Mouse (Mus musculus): ENCODE measurements around the gene Gabpb2.

Gene Gabpb2

DNA sequence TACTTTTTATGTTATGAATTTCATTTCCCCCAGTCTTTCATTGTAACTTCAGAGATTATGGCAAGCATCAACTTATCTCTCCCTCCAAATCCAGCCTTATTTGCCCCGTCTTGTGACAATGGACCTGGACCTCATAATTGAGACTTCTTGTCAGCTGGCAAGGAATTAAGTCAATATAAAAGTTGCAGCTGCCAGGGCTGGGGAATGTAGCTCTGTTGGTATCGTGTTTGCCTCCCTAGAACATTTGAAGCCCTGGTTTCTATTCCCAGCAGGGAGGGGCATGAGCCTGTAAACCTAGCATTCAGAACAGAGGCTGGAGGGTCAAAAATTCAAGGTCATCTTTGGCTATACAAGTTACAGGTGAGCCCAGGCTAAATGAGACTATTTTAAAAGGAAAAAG, 21.9 kb downstream of the Gabpb2 start:
- DNase-seq (ENCODE audit: low read depth in 1 of 2, low spot score in 2 of 2): no peak

DNA sequence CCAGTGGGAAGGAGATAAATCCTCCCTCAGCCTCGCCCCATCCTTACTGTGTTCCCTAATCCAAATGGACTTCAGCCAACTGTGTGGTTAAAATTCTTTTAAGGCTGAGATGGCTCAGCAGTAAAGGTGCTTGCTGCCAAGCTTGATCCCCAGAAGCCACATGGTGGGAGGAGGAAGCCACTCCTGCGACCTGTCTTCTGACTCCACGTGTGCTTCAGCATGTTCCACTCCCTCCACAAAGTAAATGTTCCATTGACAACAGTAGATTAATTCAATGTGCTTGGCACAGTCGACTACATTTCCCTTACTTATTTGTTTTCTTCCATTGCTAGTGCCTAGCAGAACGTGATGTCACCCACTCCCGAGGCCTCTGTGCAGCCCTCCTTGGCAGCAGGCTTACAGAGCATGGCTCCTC, 23.0 kb downstream of the Gabpb2 start:
- no peak for DNase-seq (ENCODE audit: low read depth in 1 of 2, low spot score in 2 of 2)

DNA sequence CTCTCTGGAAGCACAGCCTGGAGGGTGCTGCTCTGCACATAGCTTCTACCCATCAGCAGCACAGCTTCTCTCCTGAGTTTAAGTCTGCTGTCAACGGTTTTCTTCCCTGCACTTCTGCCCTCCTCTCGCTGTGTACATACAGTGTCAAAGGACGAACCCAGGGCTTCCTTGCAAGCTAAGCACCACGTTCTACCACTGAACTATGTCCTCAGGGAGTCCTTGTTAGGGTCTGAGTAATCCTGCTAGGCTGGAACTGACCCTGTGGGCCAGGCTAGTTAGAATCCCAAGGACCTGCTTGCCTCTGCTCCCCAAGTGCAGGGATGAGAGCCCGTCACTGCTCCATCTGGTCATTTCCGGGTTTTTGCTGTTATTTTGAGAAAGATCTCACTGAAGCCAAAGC, 30.8 kb downstream of the Gabpb2 start:
- no peak for DNase-seq (ENCODE audit: low read depth in 1 of 2, low spot score in 2 of 2)

GRCm38 (mm10) chr3:95186100-95186499, 31.6 kb downstream of the Gabpb2 start:
- DNase-seq (ENCODE audit: low read depth in 1 of 2, low spot score in 2 of 2): no peak

DNA sequence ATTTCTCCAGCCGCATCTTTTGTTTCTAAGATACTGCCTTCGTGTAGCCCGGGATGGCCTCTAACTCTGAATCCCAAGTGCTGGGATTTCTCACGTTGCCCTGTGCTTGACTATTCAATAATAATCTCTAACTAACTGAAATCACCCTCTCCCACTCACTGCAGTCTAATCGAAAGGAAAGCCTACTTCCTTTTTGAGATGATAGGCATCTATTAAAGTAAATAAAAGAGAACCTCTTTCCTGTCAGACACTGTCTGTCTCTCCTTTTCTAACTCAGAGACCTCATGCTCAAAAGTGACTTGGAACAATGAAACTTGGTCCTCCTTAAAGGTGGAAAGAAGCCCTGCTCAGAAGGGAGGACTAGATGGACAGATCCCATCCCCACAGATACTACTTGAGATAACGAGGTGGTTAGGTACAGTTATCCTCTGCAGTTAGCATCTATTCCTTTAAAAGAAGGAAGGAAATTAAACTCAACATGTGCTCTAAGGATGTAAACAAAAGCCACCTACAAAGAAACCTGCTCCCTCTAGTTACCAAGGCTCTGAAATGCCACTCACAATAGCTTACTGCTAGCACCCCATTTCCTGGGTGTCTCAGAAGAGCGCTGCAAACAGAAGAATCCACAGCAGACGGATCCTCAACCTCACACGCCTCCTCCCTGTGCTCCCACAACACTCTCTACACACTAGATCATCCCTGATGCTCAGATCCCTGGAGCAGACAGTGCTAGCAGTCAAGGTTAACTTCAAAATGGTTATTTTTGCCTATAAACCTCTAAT, 32.7 kb downstream of the Gabpb2 start:
- DNase-seq (ENCODE audit: low read depth in 1 of 2, low spot score in 2 of 2): no peak

- DNase-seq (ENCODE audit: low read depth in 1 of 2, low spot score in 2 of 2): no peak
These were observed 35.9 kb downstream of the Gabpb2 start for GRCm38 (mm10) chr3:95181841-95182240.

DNA sequence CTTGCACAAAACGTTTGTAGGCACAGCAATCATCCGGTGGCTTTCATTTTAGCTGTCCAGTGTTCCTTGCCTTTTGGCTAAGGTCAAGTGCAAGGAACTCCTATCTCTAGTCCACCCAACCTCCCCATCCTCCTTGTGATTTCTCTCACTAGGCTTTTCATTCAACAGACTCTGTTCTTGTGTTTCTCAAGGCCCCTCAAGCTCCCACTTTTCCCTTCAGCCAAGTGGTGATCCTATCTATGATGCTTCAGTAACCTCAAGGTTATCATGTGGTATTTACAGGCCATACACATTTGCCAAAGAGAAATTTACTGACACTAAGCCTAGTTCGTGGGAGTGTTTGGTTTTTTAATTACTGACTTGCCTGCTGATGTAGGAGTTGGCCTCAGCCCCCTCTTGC, 37.8 kb downstream of the Gabpb2 start:
- no peak for DNase-seq (ENCODE audit: low read depth in 1 of 2, low spot score in 2 of 2)

GRCm38 (mm10) chr3:95178948-95179347, 38.8 kb downstream of the Gabpb2 start:
- DNase-seq (ENCODE audit: low read depth in 1 of 2, low spot score in 2 of 2): no peak

DNA sequence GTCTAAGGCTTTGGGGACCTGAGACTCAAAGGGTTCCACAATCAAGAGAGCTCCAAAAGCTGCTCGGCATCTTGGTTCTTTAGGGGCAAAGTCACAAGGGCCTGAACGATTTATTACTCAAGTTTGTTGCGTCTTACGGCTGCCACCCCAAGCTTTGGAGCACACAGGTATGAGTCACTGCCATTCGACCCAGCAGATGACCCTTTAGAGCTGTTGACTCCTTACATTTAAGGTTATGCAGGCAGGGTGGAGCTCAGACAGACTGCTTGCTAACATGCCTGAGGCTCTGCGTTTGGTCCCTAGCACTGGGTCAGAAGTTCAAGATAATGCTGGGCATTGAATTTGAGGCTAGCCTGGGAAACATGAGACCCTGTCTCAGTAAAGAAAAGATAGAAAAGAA, 40.1 kb downstream of the Gabpb2 start:
- no peak for DNase-seq (ENCODE audit: low read depth in 1 of 2, low spot score in 2 of 2)

DNA sequence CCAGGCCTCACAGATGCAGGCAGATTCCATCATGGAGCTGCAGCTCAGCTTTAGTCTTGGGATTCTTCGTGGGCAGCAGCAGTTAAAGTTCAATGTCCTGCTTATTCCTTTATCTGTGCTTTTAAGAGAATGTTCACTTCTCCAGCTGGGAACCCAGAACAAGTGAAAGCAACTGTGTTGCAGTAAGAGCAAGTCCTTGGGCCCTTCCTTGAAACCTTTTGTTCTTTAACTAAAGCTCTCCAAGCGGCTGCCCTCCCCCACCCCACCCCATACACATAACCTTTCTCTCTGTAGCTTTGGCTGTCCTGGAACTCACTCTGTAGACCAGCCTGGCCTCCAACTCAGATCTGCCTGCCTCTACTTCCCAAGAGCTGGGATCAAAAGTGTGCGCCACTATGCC, 41.2 kb downstream of the Gabpb2 start:
- no peak for DNase-seq (ENCODE audit: low read depth in 1 of 2, low spot score in 2 of 2)

- peak; percentile 45 to 79 for DNase-seq (ENCODE audit: low read depth in 1 of 2, low spot score in 2 of 2)
These were observed 43.6 kb downstream of the Gabpb2 start for GRCm38 (mm10) chr3:95174011-95174592.

DNA sequence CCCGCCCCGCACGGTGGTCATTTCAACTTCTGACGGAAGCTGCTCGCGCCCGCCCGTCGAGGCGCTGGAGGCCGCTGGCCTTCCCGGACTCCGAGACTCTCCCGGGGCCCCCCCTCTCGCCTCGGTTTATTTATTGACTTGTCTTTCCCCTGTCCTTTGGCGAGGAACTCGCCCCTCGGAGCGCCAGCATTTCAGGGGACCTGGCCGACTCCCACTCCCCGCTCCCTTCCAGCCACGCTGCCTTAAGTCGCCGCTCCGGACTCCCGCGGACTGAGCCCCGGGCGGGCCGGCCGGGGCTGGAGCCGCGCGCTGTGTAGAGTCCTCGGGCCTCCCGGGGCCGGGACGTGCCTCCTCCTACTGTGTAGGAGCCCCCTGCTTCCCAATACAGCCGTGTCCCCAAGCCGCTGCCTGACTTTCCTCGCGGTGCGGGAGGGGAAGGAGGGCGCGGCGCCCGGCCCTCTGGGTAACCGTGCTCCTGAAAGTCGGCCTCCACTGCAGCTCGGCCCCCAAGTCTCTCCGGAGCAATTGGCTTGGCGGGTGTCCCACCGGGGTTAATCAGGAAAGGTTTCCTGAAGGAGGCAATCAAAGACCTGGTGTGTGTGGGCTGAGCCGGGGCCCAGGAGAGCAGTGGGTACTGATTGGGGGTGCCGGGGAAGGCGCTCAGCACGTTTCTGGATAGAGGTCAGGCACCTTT, 44.3 kb downstream of the Gabpb2 start:
- no peak for DNase-seq (ENCODE audit: low read depth in 1 of 2, low spot score in 2 of 2)

- DNase-seq (ENCODE audit: low read depth in 1 of 2, low spot score in 2 of 2): no peak
These were observed 45.0 kb downstream of the Gabpb2 start for GRCm38 (mm10) chr3:95172526-95173255.

- DNase-seq (ENCODE audit: low read depth in 1 of 2, low spot score in 2 of 2): no peak
These were observed 46.6 kb downstream of the Gabpb2 start for GRCm38 (mm10) chr3:95171105-95171504.

GRCm38 (mm10) chr3:95169996-95170395, 47.7 kb downstream of the Gabpb2 start:
- no peak for DNase-seq (ENCODE audit: low read depth in 1 of 2, low spot score in 2 of 2)

- no peak for DNase-seq (ENCODE audit: low read depth in 1 of 2, low spot score in 2 of 2)
These were observed 52.9 kb downstream of the Gabpb2 start for GRCm38 (mm10) chr3:95164840-95165239.

DNA sequence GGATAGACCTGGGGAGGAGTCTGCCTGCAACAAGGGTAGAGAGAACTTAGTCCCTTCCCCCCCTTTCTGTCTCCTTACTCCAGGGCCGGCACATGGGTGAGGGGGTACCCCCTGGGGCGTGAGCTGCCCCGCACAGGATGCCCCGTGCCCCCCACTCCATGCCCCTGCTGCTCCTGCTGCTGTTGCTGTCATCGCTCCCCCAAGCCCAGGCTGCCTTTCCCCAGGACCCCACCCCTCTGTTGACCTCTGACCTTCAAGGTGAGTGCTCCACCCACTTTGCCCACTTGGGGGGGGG, 53.5 kb downstream of the Gabpb2 start:
- no peak for DNase-seq (ENCODE audit: low read depth in 1 of 2, low spot score in 2 of 2)

- DNase-seq (ENCODE audit: low read depth in 1 of 2, low spot score in 2 of 2): no peak
These were observed 54.1 kb downstream of the Gabpb2 start for GRCm38 (mm10) chr3:95163419-95164255.

DNA sequence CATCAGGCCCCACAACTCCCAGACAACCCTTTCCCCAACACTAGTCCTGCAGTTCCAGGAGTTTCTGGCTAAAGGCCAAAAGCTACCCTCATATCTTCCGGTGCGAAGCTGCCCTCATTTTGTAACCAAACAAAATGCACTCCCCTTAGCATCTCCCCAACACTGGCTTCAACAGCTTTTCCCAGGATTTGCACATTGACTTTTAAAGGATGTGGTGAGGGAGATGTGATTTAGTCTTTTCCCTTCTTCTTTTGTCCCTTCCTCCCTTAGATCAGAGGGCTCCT, 55.4 kb downstream of the Gabpb2 start:
- DNase-seq (ENCODE audit: low read depth in 1 of 2, low spot score in 2 of 2): no peak

GRCm38 (mm10) chr3:95161618-95162344, 55.9 kb downstream of the Gabpb2 start:
- DNase-seq (ENCODE audit: low read depth in 1 of 2, low spot score in 2 of 2): no peak

Measured in monocyte, adult 2 months (primary cell).